Mouse (Mus musculus) embryo, embryonic 11.5 days (tissue): ENCODE results near the gene Clmn.
"Not testable (repeated sequence)": the region's sequence is repeated elsewhere in the genome, so short reads cannot be mapped to it uniquely, and the experiment has no call there.

Source experiments
- DNase-seq: peaks from one replicate; pipeline ENCODE4 v3.0.0-alpha.2; 2012; ENCODE audit warnings: low read depth, low spot score

The Clmn gene

DNA sequence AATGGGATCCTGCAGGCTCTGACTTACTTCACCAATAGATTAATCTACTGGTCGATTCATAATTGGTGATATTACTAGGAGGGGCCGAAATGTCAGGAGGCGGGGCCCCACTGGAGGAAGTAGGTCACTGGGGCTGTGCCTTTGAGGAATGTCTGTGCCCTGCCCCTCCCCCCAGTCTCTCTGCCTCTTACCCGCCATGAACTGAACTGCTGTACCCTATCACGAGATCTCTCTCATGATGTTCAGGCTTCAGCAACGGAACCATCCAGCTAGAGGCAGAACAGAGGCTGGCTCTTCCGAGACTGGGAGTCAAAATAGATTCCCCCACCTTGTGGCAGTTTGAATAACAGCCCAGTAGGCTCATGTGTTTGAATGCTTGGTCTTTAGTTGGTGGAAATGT lies 106.8 kb downstream of the Clmn start:
- no peak for DNase-seq

DNA sequence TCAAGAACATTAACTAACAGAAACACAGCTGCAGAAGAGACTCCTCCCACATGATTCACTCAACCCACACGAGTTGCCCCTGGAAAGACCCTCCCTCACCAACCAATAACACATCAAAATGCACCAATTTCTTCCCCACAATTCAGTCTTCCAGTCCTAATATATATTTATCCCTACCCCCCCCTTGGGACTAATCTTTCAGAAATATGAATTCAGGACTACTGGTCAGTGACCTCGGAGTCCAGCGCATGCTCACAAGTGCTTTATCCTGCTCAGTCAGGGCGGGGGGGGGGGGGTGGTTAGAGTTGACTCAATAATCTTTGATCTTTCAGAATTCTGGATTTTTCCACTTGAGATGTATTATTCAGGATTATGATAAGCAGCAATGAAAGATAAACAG lies 111.2 kb downstream of the Clmn start:
- DNase-seq, result no peak

DNA sequence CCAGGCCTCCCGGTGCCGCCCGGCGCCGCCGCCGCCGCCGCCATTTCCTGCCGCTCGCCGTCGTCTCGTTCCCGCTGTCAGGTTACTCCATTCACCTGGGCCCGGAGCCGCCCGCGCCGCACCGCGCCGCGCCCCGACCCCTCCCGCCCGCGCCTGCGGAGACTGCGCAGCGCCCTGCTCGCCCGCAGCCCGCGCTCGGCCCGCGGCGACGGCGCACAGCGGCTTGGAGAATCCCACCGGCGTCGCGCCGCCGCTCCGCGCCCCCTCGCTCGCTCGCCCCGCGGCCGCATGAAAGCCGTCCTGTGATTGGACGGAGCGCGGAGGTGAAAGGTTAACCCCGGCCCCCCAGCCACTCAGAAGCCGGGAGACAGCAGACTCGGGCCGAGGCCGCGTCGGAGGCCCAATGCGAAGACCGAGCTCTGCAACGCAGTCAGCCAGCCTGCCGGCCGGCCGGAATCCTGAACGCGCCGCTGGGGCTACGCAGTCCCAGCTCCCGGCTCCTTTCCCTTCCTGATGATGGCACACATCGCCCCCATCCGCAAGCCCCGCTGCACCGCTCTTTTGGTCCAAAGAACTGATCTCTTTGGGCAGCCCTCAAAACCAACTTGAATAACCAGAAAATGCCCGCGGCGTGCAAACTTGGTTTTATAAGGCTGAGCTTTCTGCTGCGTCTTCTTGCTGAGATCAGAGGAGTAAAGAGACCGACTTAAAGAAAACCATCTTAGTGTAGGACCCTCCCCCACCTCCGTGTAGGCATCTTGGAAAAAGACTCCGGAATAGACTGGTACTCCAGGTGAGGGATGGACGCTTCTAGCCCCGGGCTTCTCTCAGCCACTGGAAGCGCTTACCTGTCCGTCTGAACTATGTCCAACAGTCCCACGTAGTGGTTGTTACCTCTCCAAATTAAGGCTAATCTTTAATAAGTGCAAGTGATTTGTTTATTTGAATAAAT lies 112.8 kb downstream of the Clmn start, which contains the start of gene Dicer1:
Gene Dicer1, minus strand, starts transcription at position 139 of the 952 bp plus-strand sequence.
- DNase-seq, result peak; percentile 94

DNA sequence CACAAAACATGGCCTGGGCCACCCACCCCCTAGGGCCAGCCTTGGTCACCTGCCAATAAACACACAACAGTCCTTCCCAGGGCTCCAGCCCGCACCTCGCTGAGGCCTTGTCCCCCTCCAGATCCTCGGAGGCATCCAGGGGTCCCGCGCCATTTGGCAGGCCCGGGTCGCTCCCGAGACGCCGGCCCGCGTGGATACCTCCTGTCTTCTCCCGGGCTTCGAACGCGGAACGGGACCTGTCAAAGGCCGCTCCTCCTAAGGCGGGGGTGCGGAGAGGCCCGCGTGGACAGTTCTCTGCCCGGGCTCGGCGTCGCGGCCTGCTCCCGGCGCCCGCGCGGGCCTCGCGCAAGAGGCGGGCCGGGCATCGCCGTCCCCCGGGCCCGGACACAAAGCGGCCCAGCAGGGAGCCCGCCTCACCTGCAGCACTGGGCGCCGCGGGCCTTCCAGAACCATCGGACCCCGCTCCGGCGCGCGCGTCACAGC lies 113.5 kb downstream of the Clmn start:
- DNase-seq, result no peak

DNA sequence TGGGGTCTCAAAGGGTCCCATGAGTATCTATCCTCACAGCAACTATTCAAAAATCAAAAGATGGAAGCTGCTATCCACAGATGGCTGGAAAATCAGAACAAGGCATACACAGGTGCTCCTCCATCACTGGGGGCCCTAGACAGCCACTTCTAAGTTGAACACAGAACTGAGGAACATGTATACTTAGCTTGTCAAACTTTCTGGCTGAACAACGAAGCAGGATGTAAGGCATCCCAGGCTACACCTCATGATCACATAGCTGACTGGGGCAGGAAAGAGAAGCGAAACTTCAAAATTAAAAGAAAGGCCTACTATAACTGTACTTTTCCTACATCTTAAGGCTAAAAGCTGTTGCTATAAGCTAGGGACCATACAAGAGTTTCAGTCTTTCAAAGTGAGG lies 115.9 kb downstream of the Clmn start:
- no peak for DNase-seq

DNA sequence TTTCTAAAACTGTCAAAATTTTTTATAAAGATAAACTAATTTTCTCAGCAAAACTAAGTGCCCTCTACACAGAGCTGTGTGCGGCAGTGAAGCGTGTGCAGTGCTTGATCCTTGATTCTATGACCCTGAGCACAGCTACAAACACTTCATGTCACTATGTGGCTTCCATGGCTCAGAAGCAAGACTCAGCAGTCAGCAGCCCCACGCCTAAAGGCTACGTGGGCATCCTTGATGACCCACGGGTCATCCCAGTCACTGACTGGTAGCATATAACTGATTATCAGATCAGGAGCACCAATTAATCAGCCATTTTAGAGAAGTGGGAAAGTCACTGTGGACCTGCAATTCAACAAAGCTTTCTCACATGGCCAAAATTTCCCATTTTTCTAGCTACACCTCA lies 117.6 kb downstream of the Clmn start:
- no peak for DNase-seq

DNA sequence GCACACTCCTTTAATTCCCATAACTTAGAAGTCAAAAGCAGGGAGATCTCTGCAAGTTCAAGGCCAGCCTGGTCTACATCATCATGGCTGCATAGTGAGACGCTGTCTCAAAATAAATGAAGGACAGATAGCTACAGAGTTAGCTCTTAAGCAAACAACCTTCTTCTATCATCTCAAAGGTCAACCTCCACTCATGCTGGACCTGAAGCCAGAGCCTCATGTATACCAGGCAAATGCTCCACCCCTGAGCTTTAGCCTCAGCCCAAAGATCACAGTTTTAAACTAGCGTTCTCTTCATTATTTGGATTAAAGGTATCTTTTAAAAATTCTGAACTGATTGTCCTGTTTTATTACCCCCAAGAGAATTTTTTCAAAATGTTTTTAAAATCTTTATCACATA lies 118.3 kb downstream of the Clmn start:
- DNase-seq, result no peak

DNA sequence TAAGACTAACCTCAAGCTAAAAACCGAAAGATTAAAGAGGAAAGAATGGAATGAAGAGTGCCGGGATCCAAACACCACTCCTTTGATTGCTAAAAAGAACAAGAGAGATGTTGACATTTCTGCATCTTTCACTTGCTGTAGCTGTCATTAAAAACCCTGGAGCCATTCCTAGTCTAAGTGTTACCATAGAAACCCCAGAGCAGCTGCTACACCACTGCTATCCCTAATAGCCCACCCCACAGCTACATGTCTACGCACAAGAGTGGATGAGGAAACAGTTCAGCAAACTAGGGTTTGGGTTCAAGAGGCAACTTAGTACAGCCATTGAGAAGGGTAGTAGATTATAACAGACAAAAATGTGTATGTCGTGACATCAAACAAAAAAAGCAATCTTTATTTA lies 121.2 kb downstream of the Clmn start:
- DNase-seq, result no peak

DNA sequence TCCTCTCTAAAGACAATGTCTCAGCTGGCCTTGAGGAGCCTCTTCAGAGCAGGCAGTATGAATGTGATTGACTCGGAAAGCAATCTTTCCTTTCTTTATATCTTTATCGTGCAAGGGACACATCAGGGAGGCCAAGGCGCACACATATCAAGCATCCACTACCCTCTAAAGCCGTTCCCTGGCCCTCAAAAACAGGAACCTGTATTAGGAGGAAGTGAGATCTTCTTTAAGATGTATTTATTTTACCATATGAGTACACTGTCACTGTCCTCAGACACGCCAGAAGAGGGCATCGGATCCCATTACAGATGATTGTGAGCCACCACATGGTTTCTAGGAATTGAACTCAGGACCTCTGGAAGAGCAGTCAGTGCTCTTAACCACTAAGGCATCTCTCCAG lies 122.6 kb downstream of the Clmn start:
- DNase-seq, result no peak

DNA sequence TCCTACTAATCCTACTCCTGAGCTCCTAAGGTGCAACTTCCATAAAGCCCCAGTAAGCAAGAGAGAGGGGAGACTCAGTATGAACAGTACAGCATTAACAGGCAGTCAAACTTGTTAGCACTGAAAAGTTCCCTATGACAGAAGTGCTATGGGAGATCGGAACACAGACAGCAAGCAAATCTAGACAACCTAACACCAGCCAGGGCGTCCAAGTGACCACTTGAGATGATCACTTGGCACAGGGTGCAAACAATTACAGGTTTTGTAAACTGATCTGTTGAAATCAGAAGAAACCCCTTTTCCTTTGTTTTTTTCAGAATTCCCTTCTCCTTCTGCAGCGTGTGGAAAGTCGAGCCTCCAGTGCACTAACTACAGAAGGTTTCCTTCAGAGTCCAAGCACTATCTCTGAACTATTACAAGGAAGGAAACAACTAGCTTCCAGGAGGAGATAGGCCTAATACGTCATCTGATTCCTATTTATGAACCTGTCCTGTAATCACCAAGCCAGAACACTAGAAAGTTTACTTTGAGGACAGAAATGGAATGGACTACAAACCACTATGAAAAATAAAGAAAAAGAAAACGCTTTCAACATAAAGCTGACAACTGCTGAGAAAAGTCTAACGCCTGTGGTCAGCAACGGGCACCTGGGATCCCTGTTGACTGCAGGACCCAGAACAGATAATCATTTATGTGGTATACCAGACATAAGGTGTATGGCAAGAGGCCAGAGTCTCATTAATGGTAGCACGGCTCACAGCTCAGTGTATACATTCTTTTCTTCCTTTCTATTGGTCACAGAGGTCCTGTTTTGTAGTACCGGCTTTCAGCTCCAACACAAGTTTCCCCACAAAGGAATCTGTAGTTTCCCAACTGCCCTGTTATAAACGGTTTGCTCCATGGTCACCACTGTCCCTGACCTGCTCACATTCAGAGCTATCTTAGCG lies 123.8 kb downstream of the Clmn start:
- DNase-seq, result no peak

DNA sequence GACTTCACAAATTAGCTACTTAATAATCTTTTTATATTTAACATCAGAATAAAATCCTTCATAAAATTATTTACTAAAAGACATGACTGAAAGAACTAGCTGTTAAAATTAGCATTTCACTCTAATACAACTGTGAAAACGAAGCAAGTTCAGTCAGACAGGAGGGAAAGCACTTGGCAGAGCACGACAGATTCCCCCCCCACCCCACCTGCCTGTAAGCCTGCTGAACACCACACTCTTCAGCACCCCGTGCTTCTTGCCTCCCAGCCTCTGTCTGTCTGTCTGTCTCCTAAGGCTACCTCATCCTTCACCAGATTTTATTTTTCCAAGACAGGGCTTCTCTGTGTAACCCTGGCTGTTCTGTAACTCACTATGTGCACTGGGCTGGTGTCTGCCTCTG lies 125.9 kb downstream of the Clmn start:
- no peak for DNase-seq

DNA sequence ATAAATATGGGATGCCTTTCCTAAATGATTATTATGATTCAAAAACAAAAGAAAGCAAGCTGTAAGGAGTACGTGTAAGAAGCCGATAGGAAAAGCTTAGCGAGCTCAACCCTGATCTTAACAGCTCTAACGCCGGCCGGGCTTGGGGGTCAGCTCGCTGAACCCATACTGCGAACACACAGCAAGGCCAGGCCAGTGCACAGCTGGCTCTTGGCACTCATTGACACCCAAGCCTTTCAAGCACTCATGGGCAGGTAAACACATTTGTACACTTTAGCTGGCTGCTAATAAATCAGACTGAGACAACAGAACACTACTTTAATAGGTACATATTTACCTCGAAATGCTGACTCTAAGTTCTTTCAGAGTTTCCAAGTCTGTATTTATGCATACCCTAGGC lies 126.4 kb downstream of the Clmn start:
- DNase-seq, result no peak

DNA sequence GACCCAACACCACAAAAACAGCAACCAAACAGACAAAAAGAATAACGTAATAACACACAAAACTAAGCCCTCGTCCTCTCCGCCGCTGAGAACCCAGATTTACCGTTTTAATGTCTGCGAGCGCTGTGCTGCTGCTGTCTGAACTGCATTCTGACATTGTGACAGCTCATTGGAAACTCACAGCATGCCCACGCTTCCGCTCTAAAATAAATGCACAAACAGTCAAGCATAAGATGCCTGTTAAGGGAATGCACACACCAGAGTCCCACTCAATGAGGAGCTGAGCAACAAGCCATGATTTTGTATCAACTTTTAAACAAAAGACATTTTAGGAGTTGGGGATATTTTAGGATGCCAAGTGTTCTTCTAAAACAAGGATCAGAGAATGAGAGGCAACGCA lies 127.2 kb downstream of the Clmn start:
- DNase-seq, result no peak

DNA sequence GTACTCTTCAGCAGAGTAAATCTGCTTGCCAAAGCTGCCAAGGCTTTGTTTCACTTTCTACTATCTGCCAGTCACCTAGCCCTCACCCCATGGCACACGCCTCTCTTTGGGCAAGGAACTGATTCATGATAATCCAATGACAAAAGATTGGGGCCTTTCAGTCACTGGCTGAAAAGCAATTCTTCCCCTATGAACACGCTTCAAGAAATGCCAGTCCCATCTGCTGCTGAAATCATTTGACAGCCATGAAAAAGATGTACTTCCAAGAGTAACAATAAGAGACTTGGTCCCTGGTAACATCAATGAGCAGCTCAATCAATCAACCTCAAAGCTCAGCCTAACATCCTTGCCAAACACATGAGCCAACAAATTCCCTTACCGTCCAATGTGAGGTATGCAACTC lies 128.9 kb downstream of the Clmn start:
- no peak for DNase-seq

DNA sequence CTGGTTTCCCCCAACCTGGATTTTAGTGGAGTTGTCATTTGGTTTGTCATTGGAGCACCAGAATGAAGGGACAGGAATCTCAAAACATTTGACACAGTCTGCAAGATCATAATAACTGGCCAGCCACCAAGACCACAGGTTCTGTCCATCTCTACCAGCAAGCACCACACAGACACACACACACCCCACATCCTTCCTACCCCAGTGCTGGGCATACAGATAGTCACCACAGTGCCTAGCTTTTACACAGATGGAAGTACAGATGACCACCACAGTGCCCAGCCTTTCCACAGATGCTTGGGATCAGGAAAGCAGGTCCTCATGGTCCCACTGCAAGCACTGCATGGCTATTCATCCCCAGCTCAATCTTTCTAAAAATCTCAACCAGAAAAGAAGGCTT lies 131.7 kb downstream of the Clmn start:
- DNase-seq, result no peak

DNA sequence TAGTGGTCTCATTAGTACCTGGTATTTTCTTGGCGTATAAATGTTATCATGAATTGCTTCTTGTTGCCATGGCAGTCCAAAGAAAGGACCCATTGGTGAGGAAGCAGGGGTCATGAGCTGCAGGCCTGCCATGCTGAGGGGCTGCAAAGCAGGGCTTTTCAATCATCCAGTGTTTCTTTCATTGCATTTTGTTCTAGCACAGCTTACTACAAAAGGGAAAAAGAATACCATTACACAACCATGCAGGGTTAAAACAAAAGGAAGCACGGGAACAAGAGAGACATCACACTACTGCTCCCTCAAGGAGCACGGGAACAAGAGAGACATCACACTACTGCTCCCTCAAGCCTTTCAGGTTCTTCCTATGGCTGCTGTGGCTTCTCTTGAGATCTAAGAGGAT lies 133.1 kb downstream of the Clmn start:
- no peak for DNase-seq

DNA sequence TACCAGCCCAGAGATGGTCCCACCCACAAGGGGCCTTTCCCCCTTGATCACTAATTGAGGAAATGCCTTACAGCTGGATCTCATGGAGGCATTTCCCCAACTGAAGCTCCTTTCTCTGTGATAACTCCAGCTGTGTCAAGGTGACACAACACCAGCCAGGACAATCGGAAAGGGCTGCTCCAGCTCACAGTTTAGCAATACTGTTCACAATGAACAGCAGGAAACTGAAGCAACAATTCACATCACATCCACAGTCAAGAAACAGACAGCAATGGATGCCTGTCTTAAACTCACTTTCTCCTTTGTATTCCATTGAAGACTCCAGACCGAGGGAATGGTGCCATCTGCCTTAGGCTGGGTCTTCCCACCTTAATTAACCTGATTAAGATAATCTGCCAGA lies 138.4 kb downstream of the Clmn start:
- DNase-seq, result not testable (repeated sequence)

DNA sequence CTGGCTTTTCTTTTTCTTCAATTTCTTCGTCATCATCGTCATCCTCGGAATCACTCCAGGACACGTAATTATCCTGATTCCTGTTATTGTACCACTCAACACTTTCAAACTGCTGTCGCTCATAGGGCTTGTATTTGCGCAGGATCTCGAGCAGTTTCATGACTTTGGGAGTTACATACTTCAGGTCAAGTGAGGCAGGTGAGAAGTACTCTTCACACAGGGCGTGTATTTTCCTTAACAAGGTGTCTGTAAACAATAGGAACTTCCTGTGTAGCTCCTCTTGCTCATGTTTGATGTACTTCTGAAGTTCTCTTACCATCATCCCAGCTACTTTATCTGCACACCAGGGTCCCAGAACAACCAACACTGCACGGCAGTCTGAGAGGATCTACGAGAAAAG lies 142.8 kb downstream of the Clmn start:
- no peak for DNase-seq

DNA sequence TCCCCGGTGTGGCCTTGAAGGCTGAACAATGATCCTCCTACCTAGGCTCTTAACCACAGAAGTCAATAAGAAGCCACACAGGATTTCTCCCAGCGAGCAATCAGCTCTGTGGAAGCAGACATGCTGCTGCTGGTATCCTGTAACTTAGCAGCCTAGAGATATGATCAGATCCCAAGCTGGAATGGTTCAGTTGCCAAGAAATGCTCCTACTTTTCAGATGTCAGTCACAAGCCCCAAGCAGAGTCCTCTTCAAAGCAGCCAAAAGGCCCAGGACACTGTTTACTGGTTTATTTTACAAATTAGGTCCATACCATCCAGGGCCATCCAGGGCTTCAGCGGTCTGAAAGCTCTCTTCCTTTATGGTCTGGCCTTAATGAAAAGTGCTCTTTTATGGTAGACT lies 143.9 kb downstream of the Clmn start:
- DNase-seq, result no peak

DNA sequence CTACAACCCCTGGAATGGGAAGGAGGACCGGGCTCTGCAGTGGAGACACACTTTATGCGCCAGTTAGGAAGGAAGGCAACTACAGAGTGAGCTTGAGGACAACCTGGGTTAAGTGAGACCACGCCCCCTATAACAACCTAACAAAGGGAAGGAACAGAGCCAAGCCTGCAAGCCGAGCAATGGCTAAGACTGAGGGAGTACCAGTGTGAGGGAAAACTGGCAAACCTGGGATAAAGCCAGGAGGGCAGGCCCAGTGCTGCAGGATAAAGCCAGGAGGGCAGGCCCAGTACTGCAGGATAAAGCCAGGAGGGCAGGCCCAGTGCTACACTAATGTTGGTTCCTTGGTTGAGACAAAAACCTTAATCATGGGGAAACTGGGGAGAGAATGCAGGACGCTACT lies 145.9 kb downstream of the Clmn start:
- DNase-seq, result no peak

DNA sequence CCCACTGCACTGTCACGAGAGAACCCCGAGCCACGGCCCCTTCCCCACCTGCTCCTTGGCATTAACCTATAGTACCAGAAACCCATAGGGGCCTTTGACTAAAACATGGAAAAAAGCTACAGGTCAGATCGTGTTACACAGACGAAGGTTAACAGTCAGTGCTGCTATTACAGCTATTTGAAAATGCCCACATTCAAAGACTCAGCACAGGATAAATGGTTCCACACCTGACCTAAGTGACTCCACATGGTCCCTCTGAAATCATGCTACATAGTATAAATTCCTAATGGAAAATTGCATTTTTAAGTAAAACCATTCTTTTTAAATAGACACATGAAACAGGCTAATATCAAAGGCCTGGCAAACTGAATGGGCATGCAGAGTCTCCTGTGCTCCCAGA lies 148.5 kb downstream of the Clmn start:
- DNase-seq, result no peak

DNA sequence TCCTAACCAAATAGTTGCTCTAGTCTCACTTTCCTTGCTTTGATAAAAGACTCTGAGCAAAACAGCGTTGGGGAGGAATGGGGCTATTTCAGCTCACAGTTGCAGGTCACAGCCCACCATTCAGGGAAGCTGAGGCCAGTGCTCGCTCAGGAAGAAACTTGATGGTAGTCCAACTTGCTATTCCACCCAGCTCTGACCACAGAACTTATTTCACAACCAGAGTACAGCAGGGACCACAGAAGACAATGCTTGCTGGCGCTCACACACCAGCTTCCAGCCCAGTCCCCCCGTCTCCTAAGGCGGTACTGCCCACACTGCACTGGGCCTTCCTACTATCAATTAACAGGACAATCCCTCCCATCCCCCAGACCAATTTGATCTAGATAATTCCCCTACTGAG lies 149.4 kb downstream of the Clmn start:
- DNase-seq, result no peak
